Mouse (Mus musculus): ENCODE measurements around the gene Hist1h2bp.
"Not testable (repeated sequence)": the region's sequence is repeated elsewhere in the genome, so short reads cannot be mapped to it uniquely, and the experiment has no call there.

Gene Hist1h2bp

GRCm38 (mm10) chr13:21786899-21787629, at the start of gene Hist1h2bp, which contains the start of gene Hist1h2an:
Gene Hist1h2bp, plus strand, starts transcription at chr13:21787461.
Gene Hist1h2an, minus strand, starts transcription at chr13:21787218.
- peak; percentile 70 for DNase-seq

- no peak for DNase-seq
Measured at GRCm38 (mm10) chr13:21745006-21745405, 42.3 kb upstream of the Hist1h2bp start.

GRCm38 (mm10) chr13:21749387-21750158, 37.7 kb upstream of the Hist1h2bp start:
- no peak for DNase-seq

- DNase-seq, result peak; percentile 74
Measured at GRCm38 (mm10) chr13:21750159-21751017, 36.9 kb upstream of the Hist1h2bp start, which contains the start of gene Hist1h4k. Gene Hist1h4k, minus strand, starts transcription at chr13:21750505.

GRCm38 (mm10) chr13:21751417-21751816, 35.8 kb upstream of the Hist1h2bp start:
- DNase-seq, result no peak

GRCm38 (mm10) chr13:21751827-21752226, 35.4 kb upstream of the Hist1h2bp start:
- no peak for DNase-seq

- no peak for DNase-seq
Measured at GRCm38 (mm10) chr13:21752356-21752755, 34.9 kb upstream of the Hist1h2bp start.

- no peak for DNase-seq
Measured at GRCm38 (mm10) chr13:21753051-21753523, 34.2 kb upstream of the Hist1h2bp start.

GRCm38 (mm10) chr13:21753524-21754285, 33.6 kb upstream of the Hist1h2bp start, which contains the start of the genes Hist1h2ak and Hist1h2bn:
Gene Hist1h2ak, minus strand, starts transcription at chr13:21753827.
Gene Hist1h2bn, plus strand, starts transcription at chr13:21754123.
- DNase-seq, result peak; percentile 15

- DNase-seq, result not testable (repeated sequence)
Measured at GRCm38 (mm10) chr13:21754294-21755001, 32.8 kb upstream of the Hist1h2bp start.

- no peak for DNase-seq
Measured at GRCm38 (mm10) chr13:21755707-21756106, 31.6 kb upstream of the Hist1h2bp start.

- peak; percentile 28 for DNase-seq
Measured at GRCm38 (mm10) chr13:21778814-21779766, 8.2 kb upstream of the Hist1h2bp start.

GRCm38 (mm10) chr13:21779767-21780731, 7.2 kb upstream of the Hist1h2bp start, which contains the start of gene Hist1h1b:
Gene Hist1h1b, minus strand, starts transcription at chr13:21780625.
- peak; percentile 34 for DNase-seq

- DNase-seq, result no peak
Measured at GRCm38 (mm10) chr13:21781021-21781555, 6.2 kb upstream of the Hist1h2bp start.

- DNase-seq, result no peak
Measured at GRCm38 (mm10) chr13:21781639-21782038, 5.6 kb upstream of the Hist1h2bp start.

GRCm38 (mm10) chr13:21782361-21783254, 4.7 kb upstream of the Hist1h2bp start:
- DNase-seq, result peak; percentile 9

GRCm38 (mm10) chr13:21783255-21783617, 4.0 kb upstream of the Hist1h2bp start, which contains the start of gene Hist1h3i:
Gene Hist1h3i, minus strand, starts transcription at chr13:21783370.
- peak; percentile 30 for DNase-seq
